Mouse (Mus musculus) olfactory bulb, adult 2 months (tissue): Measurements from ENCODE around the gene Ldlr.

Source experiments
- CTCF ChIP-seq: fragments of 200-500 bp; IDR thresholded peaks from 2 replicates; pipeline ENCODE4 v1.5.1; 2012; ENCODE audit warnings: low read depth, mild to moderate bottlenecking, low read length, moderate library complexity; ENCODE audit not compliant: insufficient read depth
- POLR2A ChIP-seq: fragments of 200-500 bp; IDR thresholded peaks from 2 replicates; pipeline ENCODE4 v1.6.1; 2012; ENCODE audit warnings: mild to moderate bottlenecking, low read depth, low read length, moderate library complexity; ENCODE audit not compliant: insufficient read depth

DNA sequence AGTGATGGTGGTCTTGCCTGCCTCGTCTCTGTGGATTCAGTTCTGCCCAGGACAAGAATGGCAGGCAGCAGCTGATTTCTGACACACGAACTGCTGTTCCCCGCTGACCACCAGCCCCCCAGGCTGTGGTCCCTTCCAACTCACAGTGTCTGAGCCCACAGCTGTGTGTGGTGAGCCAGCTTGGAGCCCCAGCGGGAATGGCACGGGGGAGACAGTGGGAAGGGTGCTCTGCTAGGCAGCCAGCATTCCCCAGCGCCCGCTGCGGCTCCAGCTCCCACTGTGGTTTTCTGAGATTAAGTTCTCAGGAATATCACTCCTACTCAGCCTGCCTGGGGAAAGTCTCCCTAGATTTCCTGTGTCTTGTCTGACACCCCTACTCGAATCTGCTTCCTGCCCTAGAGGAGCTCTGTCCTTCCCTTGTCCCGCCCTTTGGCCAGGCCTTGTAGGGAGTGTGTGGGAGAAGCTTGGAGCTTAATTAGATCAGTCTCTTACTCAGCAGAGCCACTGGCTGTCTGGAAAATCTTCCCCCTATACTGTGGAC is 29.0 kb downstream of the Ldlr start:
- TF ChIP-seq POLR2A (no peak), CTCF (no peak)
